Mouse (Mus musculus): ENCODE results near the gene Fbxo24.
"Not testable (repeated sequence)": the region's sequence is repeated elsewhere in the genome, so short reads cannot be mapped to it uniquely, and the experiment has no call there.

The Fbxo24 gene

DNA sequence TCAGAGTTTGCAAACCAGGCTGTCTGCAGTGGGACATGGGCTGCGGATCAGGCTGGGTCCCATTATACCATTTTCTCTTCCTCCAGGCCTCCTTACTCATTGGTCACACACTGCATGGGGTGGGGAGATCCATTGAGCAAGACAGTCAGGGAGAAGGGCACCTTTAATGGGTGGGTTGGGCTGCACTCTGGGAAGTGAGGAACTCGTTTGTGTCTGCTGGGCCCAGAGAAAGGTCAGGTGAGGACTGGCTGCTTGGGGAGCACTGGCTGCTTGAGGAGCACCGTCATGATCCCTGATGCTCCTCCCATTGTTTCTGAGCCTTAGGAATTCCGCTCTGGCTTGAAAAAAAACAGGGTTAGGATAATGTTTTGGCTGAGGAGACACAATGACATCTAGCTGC is 14.1 kb upstream of the Fbxo24 start:
- no peak for DNase-seq (ENCODE audit: low read depth, low spot score)

GRCm38 (mm10) chr5:137641054-137641453 is 12.3 kb upstream of the Fbxo24 start, which contains the start of gene Sap25:
Gene Sap25 (plus strand): TSS chr5:137641334.
- DNase-seq (ENCODE audit: low read depth, low spot score), result no peak

GRCm38 (mm10) chr5:137639472-137639871 is 10.7 kb upstream of the Fbxo24 start:
- no peak for DNase-seq (ENCODE audit: low read depth, low spot score)

GRCm38 (mm10) chr5:137633397-137634084 is 4.7 kb upstream of the Fbxo24 start:
- DNase-seq (ENCODE audit: low read depth, low spot score), result no peak

- DNase-seq (ENCODE audit: low read depth, low spot score), result no peak
Observed at GRCm38 (mm10) chr5:137631591-137631990, 2.8 kb upstream of the Fbxo24 start.

GRCm38 (mm10) chr5:137631171-137631570 is 2.4 kb upstream of the Fbxo24 start:
- no peak for DNase-seq (ENCODE audit: low read depth, low spot score)

DNA sequence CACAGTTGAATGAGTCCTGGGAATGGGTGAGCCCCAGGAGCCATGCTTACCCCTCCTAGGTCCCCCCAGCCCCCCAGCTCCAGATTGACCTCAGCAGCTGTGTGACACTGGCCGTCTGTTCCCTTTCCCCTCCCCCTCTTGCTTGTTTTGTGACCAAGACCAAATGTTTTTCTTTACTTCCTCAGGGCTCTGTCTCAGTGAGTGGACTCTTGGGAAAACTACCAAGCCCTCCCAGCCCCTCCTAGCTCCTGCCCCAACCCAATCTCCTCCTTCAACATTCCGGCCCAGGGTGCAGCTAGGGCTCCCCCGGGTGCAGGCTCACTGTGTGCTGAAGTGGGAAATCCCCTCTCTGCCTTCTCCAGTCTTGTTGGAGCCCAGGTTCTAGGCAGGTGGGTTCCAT is 1.8 kb upstream of the Fbxo24 start:
- no peak for DNase-seq (ENCODE audit: low read depth, low spot score)

DNA sequence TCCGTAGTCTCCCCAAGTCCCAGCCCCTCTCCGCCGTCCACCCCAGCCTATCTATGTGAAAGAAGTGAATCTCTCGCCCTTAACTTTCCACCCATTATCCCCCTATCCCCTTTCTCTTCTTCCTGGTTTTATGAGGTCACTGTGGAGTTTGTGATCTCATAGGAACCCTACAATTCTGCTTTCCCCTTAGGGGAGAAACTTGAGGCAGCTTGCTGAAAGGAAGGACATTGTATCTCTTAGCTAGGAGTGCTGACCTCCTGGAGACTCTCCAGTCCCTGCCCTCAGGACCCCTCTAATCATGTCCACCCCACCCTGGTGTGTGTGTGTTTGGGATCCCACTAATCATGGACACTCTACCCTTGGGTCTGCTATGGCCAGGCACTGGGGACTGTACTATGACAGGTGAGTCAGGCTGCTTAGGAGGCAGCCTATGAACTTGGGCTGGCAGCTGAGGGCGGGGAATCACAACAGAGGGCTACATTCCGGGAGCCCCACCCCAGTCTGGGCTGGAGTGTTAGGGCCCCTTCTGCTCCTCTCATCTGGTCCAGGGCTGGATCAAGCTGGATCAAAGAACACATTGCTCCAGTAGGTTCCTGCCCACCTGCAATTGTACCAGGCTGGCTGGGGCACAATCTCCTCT is 1.2 kb upstream of the Fbxo24 start:
- no peak for DNase-seq (ENCODE audit: low read depth, low spot score)

DNA sequence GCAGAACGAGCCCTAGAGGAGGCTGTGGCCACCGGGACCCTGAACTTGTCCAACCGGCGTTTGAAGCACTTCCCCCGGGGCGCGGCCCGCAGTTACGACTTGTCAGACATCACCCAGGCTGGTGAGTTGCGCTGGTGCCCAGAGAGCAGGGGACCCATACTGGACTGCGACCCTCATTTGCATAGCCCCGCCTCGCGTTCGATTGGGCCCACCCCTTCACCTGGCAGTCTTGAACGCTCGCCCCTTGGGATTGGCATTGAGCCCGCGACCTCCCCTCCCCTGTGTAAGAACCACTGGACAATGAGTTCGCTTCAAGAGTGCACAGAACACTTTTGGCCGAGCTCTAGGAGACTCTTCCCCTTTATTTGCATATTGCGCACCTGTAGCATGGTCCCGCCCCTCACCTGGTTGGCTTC is 512 bp upstream of the Fbxo24 start:
- no peak for DNase-seq (ENCODE audit: low read depth, low spot score)

DNA sequence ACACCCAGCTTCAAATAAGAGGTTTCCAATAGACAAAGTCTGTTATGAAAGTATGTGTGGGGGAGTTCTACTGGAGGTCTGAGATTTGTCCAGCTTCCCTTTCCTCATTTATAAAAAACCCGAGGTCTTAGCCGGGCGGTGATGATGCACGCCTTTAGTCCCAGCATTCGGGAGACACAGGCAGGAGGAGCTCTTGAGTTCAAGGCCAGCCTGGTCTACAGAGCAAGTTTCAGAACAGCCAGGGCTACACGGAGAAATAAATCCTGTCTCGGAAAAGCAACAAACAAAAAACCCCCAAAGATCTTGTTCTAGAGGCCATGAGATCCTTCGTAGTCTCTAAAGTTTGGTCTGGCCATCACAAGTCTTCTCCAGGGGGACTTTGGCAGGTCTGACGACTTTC is 811 bp downstream of the Fbxo24 start:
- no peak for DNase-seq (ENCODE audit: low read depth, low spot score)

DNA sequence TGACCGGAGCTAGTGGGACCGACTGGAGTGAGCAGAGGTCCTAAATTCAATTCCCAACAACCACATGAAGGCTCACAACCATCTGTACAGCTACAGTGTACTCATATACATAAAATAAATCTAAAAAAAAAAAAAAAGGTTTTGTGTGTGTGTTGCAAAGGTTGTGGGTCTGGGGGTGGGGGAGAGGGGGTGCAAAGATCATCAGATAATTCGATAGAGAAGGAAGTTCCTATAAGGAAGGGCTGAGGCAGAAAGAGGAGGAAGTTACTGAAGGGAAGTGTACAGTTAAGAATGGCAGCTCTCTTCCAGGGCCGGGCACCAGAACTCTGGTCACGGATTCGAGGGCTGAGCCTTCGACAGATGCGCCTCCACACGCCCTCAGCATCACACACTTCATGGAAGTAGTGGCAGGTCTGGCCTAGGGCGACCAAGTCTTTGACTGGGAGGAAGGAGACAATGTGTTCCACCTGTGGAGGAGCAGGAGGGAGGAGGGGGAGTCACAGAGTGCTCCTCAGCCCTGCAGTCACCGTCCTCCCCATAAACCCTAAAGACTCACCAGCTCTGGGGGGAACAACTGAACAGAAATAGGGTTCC is 4.8 kb downstream of the Fbxo24 start:
- no peak for DNase-seq (ENCODE audit: low read depth, low spot score)

DNA sequence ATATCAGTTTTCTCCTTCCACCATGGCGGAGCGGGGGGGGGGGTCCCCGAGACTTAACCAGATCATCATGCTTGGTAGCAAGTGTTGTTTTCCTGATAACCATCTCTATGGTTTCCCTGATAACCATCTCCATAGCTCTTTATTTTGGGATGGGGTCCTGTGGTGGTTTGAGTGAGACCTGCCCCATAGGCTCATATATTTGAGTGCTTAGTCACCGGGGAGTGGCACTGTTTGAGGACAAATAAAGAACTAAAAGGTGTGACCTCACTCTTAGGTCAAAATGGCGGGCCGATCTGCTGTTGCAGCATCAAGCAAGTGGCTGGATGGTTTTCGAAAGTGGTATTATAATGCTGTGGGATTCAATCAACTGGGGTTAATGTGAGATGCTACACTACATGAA is 13.5 kb downstream of the Fbxo24 start:
- no peak for DNase-seq (ENCODE audit: low read depth, low spot score)

DNA sequence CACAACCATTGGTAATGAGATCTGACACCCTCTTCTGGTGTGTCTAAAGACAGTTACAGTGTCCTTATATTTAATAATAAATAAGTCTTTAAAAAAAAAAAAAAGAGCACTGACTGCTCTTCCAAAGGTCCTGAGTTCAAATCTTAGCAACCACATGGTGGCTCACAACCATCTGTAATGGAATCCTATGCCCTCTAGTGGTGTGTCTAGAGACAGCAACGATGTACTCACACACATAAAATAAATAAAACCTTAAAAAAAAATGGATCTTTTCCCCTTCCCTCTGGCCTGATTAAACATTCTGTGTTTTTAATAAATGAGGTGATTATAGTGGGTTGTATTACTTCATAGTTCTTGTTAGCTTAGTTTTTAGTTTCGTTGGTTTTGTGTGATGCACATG is 13.9 kb downstream of the Fbxo24 start:
- not testable (repeated sequence) for DNase-seq (ENCODE audit: low read depth, low spot score)

DNA sequence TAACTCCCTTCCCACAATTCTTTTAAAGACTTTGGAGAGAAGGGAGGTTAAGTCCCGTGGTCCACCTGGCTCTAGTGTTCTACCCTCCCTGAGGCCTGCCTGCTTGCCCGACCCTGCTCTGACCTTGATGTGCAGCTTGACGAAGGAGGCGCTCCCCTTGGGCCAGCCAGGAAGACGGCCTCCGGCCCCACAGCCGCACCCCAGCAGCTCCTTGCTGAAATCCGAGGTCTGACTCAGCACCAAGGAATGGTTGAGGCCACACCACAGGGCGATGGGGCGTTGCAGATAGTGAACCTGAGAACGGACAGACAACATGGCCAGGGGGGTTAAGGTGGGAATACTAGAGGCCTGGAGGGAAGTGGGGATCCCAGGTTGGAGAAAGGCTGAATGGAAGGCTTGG is 15.3 kb downstream of the Fbxo24 start, which contains the start of gene Pcolce:
Gene Pcolce (minus strand): TSS at position 235 of the 400 bp plus-strand sequence.
- DNase-seq (ENCODE audit: low read depth, low spot score), result no peak

GRCm38 (mm10) chr5:137613076-137613475 is 15.7 kb downstream of the Fbxo24 start:
- DNase-seq (ENCODE audit: low read depth, low spot score), result no peak

GRCm38 (mm10) chr5:137611245-137611602 is 17.6 kb downstream of the Fbxo24 start:
- peak; percentile 56 for DNase-seq (ENCODE audit: low read depth, low spot score)

GRCm38 (mm10) chr5:137610548-137611244 is 18.1 kb downstream of the Fbxo24 start:
- peak; percentile 86 for DNase-seq (ENCODE audit: low read depth, low spot score)

- no peak for DNase-seq (ENCODE audit: low read depth, low spot score)
Observed at GRCm38 (mm10) chr5:137610056-137610455, 18.7 kb downstream of the Fbxo24 start.

- DNase-seq (ENCODE audit: low read depth, low spot score), result no peak
Observed at GRCm38 (mm10) chr5:137609292-137609691, 19.5 kb downstream of the Fbxo24 start.

DNA sequence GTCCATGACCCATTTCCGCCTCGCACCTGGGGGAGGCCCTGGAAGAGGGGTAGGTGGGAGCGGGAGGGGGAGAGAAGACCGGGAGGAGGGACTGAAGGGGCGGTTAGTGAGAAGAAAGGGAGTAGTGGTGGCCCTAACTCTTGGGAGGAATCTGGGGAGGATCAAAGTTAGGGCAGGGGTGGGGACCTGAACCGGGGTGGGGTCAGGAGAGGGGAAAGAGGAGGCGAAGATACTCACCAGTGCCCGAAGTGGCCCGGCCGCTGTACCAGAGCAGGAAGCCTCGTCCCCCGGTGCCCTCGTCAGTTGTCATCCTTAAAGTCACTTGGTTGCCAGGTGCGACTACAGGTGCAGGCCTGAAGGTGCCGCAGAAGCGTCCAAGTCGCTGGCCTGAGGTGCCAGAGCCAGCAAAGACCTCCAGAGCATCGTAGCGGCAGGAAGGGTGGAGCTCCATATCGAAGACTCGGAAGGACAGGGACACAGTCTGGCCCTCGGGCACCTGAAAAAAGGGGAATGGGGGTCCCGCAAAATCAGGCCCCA is 20.1 kb downstream of the Fbxo24 start:
- no peak for DNase-seq (ENCODE audit: low read depth, low spot score)

- DNase-seq (ENCODE audit: low read depth, low spot score), result no peak
Observed at GRCm38 (mm10) chr5:137607860-137608653, 20.7 kb downstream of the Fbxo24 start.
